Mouse (Mus musculus) intestine, embryonic 14.5 days (tissue): ENCODE measurements around the gene Ap2a2. TPM values are rescaled to one million over a fixed set of nuclear protein-coding genes. Genes with fewer than 3 reads are reported as not detected.

Source experiments
- ATAC-seq: fragments of 200-750 bp; cut with Nextera tagmentation; replicated peaks from 2 replicates; pipeline ENCODE4 v1.8.0; 2017; ENCODE audit warnings: low read depth, moderate number of reproducible peaks, moderate TSS enrichment, moderate library complexity; ENCODE audit not compliant: low FRiP score, low TSS enrichment
- DNase-seq: peaks from one replicate; pipeline ENCODE4 v3.0.0-alpha.2; 2018; ENCODE audit warnings: low spot score
- H3K27ac ChIP-seq: fragments of 300-500 bp; sonication (generic); 2 replicates; pipeline ENCODE4 v1.5.1; 2014; ENCODE audit warnings: low read depth, mild to moderate bottlenecking, control low read depth
- H3K27me3 ChIP-seq: fragments of 300-500 bp; sonication (generic); replicated peaks from 2 replicates; pipeline ENCODE4 v1.6.1; 2014; ENCODE audit warnings: low read length, control low read depth; ENCODE audit not compliant: control insufficient read depth, insufficient read depth
- H3K36me3 ChIP-seq: fragments of 300-500 bp; sonication (generic); 2 replicates; pipeline ENCODE4 v1.6.1; 2014; ENCODE audit warnings: low read length, control low read depth; ENCODE audit not compliant: control insufficient read depth, insufficient read depth
- H3K4me1 ChIP-seq: fragments of 300-500 bp; sonication (generic); replicated peaks from 2 replicates; pipeline ENCODE4 v1.6.1; 2014; ENCODE audit warnings: low read length, control low read depth, mixed read lengths; ENCODE audit not compliant: control insufficient read depth, insufficient read depth
- H3K4me2 ChIP-seq: fragments of 300-500 bp; sonication (generic); 2 replicates; pipeline ENCODE4 v1.6.1; 2014; ENCODE audit warnings: low read length
- H3K4me3 ChIP-seq: fragments of 300-500 bp; sonication (generic); 2 replicates; pipeline ENCODE4 v1.5.1; 2014; ENCODE audit warnings: low read depth, low read length, control low read depth, mixed read lengths
- H3K9ac ChIP-seq: fragments of 300-500 bp; sonication (generic); 2 replicates; pipeline ENCODE4 v1.6.1; 2014; ENCODE audit warnings: mild to moderate bottlenecking, low read length
- H3K9me3 ChIP-seq: fragments of 300-500 bp; sonication (generic); 2 replicates; pipeline ENCODE4 v1.6.1; 2016; ENCODE audit warnings: low read length, control low read depth; ENCODE audit not compliant: control insufficient read depth
- WGBS: fragments of 180-500 bp; shearing (Covaris S2); extraction: QIAGEN DNeasy Blood & Tissue Kit; methylation state at CpG from one replicate; pipeline ENCODE4 v1.1.7; 2014; 5-methylcytosine and 5-hydroxymethylcytosine counted together
- polyA plus RNA-seq: library from polyadenylated mRNA; unstranded; fragments of >200 nt; fragmentation: Nextera tagmentation; extraction: Ambion mirVana; gene quantifications from 2 replicates; pipeline ENCODE4 v1.2.1, GENCODE M21; 2014

The Ap2a2 gene
- polyA plus RNA-seq, 1 experiment from 2014 or later: 70.0 TPM

- no peak for DNase-seq
- Histone ChIP-seq H3K36me3 (peaks cover 45% of the 10 kb centered on the region), H3K27me3 (no peaks in the 10 kb centered on the region), H3K4me3 (no peak overlapping the region), H3K27ac (no peak overlapping the region), H3K9ac (no peak overlapping the region), H3K4me1 (no peaks in the 10 kb centered on the region), H3K9me3 (no peaks in the 10 kb centered on the region), H3K4me2 (no peak overlapping the region)
- no peak for ATAC-seq
- WGBS: 84% methylated on average over 6 of the region's 6 CpGs
Measured at GRCm38 (mm10) chr7:141593056-141593455, 31.1 kb downstream of the Ap2a2 start.

GRCm38 (mm10) chr7:141596971-141597370 is 35.0 kb downstream of the Ap2a2 start:
- no peaks in the 10 kb centered on the region for H3K4me1 ChIP-seq
- no peak overlapping the region for H3K27ac ChIP-seq
- H3K27me3 ChIP-seq: no peaks in the 10 kb centered on the region
- H3K9ac ChIP-seq: no peak overlapping the region
- ATAC-seq: no peak
- no peak overlapping the region for H3K4me2 ChIP-seq
- H3K36me3 ChIP-seq: peaks cover 56% of the 10 kb centered on the region
- no peak overlapping the region for H3K4me3 ChIP-seq
- no peaks in the 10 kb centered on the region for H3K9me3 ChIP-seq
- DNase-seq: no peak
- 89% methylated on average over 1 of the region's 1 CpGs for WGBS

- Histone ChIP-seq H3K4me3 (no peak overlapping the region), H3K9ac (no peak overlapping the region), H3K4me1 (no peaks in the 10 kb centered on the region), H3K36me3 (peaks cover 62% of the 10 kb centered on the region), H3K27me3 (no peaks in the 10 kb centered on the region), H3K27ac (no peak overlapping the region), H3K4me2 (no peak overlapping the region), H3K9me3 (no peaks in the 10 kb centered on the region)
- ATAC-seq (no peak), DNase-seq (no peak)
- 90% methylated on average over 6 of the region's 6 CpGs for WGBS
Measured at GRCm38 (mm10) chr7:141597563-141597962, 35.6 kb downstream of the Ap2a2 start.

GRCm38 (mm10) chr7:141607717-141608116 is 45.7 kb downstream of the Ap2a2 start:
- no peak overlapping the region for H3K4me3 ChIP-seq
- H3K36me3 ChIP-seq: peaks cover 69% of the 10 kb centered on the region
- WGBS: 88% methylated on average over 4 of the region's 4 CpGs

GRCm38 (mm10) chr7:141609719-141610514 is 47.9 kb downstream of the Ap2a2 start:
- H3K27ac ChIP-seq: no peak overlapping the region

More at GRCm38 (mm10) chr7:141607717-141608116, 45.7 kb downstream of the Ap2a2 start:
- DNase-seq: no peak
- no peaks in the 10 kb centered on the region for H3K27me3 ChIP-seq
- no peak overlapping the region for H3K4me2 ChIP-seq
- no peak for ATAC-seq
- H3K9ac ChIP-seq: no peak overlapping the region
- H3K27ac ChIP-seq: no peak overlapping the region
- H3K4me1 ChIP-seq: peaks cover 5% of the 10 kb centered on the region
- H3K9me3 ChIP-seq: no peaks in the 10 kb centered on the region

GRCm38 (mm10) chr7:141611711-141612370 is 49.9 kb downstream of the Ap2a2 start:
- no peak overlapping the region for H3K4me2 ChIP-seq
- no peak overlapping the region for H3K4me3 ChIP-seq
- peak overlapping the region; percentile 43 for H3K27ac ChIP-seq
- ATAC-seq: no peak
- no peak for DNase-seq
- WGBS: 67% methylated on average over 8 of the region's 8 CpGs
- peaks cover 5% of the 10 kb centered on the region for H3K4me1 ChIP-seq
- H3K36me3 ChIP-seq: peaks cover 76% of the 10 kb centered on the region
- no peaks in the 10 kb centered on the region for H3K27me3 ChIP-seq
- no peak overlapping the region for H3K9ac ChIP-seq
- H3K9me3 ChIP-seq: no peaks in the 10 kb centered on the region

More at GRCm38 (mm10) chr7:141609719-141610514, 47.9 kb downstream of the Ap2a2 start:
- WGBS: 81% methylated on average over 11 of the region's 11 CpGs
- no peaks in the 10 kb centered on the region for H3K27me3 ChIP-seq
- H3K4me2 ChIP-seq: no peak overlapping the region
- H3K4me3 ChIP-seq: no peak overlapping the region
- DNase-seq (no peak), ATAC-seq (no peak)
- no peak overlapping the region for H3K9ac ChIP-seq
- H3K36me3 ChIP-seq: peaks cover 69% of the 10 kb centered on the region
- H3K4me1 ChIP-seq: peaks cover 5% of the 10 kb centered on the region
- no peaks in the 10 kb centered on the region for H3K9me3 ChIP-seq

GRCm38 (mm10) chr7:141612371-141612760 is 50.4 kb downstream of the Ap2a2 start:
- no peaks in the 10 kb centered on the region for H3K27me3 ChIP-seq
- peak overlapping the region; percentile 43; the same call in 1 of the 2 replicates for H3K27ac ChIP-seq
- peaks cover 5% of the 10 kb centered on the region for H3K4me1 ChIP-seq
- no peaks in the 10 kb centered on the region for H3K9me3 ChIP-seq
- DNase-seq (no peak), ATAC-seq (no peak)
- 81% methylated on average over 18 of the region's 18 CpGs for WGBS
- H3K9ac ChIP-seq: no peak overlapping the region
- H3K4me3 ChIP-seq: no peak overlapping the region
- no peak overlapping the region for H3K4me2 ChIP-seq
- H3K36me3 ChIP-seq: peaks cover 78% of the 10 kb centered on the region

- no peak for ATAC-seq
- peaks cover 80% of the 10 kb centered on the region for H3K36me3 ChIP-seq
- no peak overlapping the region for H3K4me2 ChIP-seq
- H3K4me1 ChIP-seq: peaks cover 5% of the 10 kb centered on the region
- no peak overlapping the region for H3K4me3 ChIP-seq
- H3K9me3 ChIP-seq: no peaks in the 10 kb centered on the region
- H3K9ac ChIP-seq: no peak overlapping the region
- WGBS: 60% methylated on average over 13 of the region's 13 CpGs
- DNase-seq: no peak
- no peak overlapping the region for H3K27ac ChIP-seq
- H3K27me3 ChIP-seq: no peaks in the 10 kb centered on the region
Measured at GRCm38 (mm10) chr7:141612791-141613190, 50.8 kb downstream of the Ap2a2 start.
